Mouse (Mus musculus) erythroblast, embryonic 14.5 days (primary cell): ENCODE data around the gene Ndrg3. TPM values are rescaled to one million over a fixed set of nuclear protein-coding genes. Genes with fewer than 3 reads are reported as not detected.

ENCODE experiments used
- H3K27me3 ChIP-seq: 2 replicates; pipeline ENCODE4 v1.6.1; 2012; ENCODE audit warnings: inconsistent platforms; ENCODE audit not compliant: control insufficient read depth
- H3K36me3 ChIP-seq: 2 replicates; pipeline ENCODE4 v1.6.1; 2012; ENCODE audit warnings: mild to moderate bottlenecking, inconsistent platforms; ENCODE audit not compliant: control insufficient read depth
- H3K4me1 ChIP-seq: 2 replicates; pipeline ENCODE4 v1.6.1; 2012; ENCODE audit warnings: inconsistent platforms; ENCODE audit not compliant: control insufficient read depth
- H3K4me3 ChIP-seq: replicated peaks from 2 replicates; pipeline ENCODE3; 2012; ENCODE audit warnings: moderate library complexity, mild to moderate bottlenecking, inconsistent platforms
- H3K9me3 ChIP-seq: 2 replicates; pipeline ENCODE4 v1.6.1; 2012; ENCODE audit warnings: low read length, inconsistent platforms, mixed read lengths; ENCODE audit not compliant: control insufficient read depth
- GATA1 ChIP-seq: IDR thresholded peaks from 2 replicates; pipeline ENCODE4 v1.6.1; 2012; ENCODE audit warnings: low read length, inconsistent platforms, mixed read lengths
- TAL1 ChIP-seq: IDR thresholded peaks from 3 replicates; pipeline ENCODE4 v1.6.1; 2012; ENCODE audit warnings: low read length, inconsistent platforms, mixed read lengths
- polyA plus RNA-seq: library from polyadenylated mRNA; stranded (reverse); fragments of >175 nt; gene quantifications from 2 replicates; pipeline ENCODE4 v1.2.3, GENCODE M21; 2012

Gene Ndrg3
- polyA plus RNA-seq, 1 experiment, result 1.6 TPM

- Histone ChIP-seq H3K4me3 (peak overlapping the region; percentile 85), H3K9me3 (no peaks in the 10 kb centered on the region), H3K4me1 (peaks cover 60% of the 10 kb centered on the region), H3K27me3 (no peaks in the 10 kb centered on the region), H3K36me3 (peaks cover 37% of the 10 kb centered on the region)
- TF ChIP-seq GATA1 (no peak), TAL1 (no peak)
Observed at GRCm38 (mm10) chr2:157007234-157007596, 15.4 kb upstream of the Ndrg3 start.

- no peaks in the 10 kb centered on the region for H3K27me3 ChIP-seq
- no peaks in the 10 kb centered on the region for H3K9me3 ChIP-seq
- H3K4me1 ChIP-seq, result peaks cover 54% of the 10 kb centered on the region
Observed at GRCm38 (mm10) chr2:157006511-157007233, 14.8 kb upstream of the Ndrg3 start, which contains the start of gene Dsn1. TSS of gene Dsn1 (minus strand) at chr2:157007154.

GRCm38 (mm10) chr2:157002321-157002720 is 10.5 kb upstream of the Ndrg3 start:
- TF ChIP-seq TAL1 (no peak), GATA1 (no peak)
- Histone ChIP-seq H3K4me1 (peaks cover 35% of the 10 kb centered on the region), H3K9me3 (no peaks in the 10 kb centered on the region), H3K36me3 (peaks cover 83% of the 10 kb centered on the region), H3K4me3 (no peak overlapping the region), H3K27me3 (no peaks in the 10 kb centered on the region)

More at GRCm38 (mm10) chr2:157006511-157007233, 14.8 kb upstream of the Ndrg3 start, which contains the start of gene Dsn1:
- no peak for TF ChIP-seq GATA1
- TF ChIP-seq TAL1, result no peak
- peak within 1 kb of the TSS; percentile 85 for H3K4me3 ChIP-seq
- peaks cover 40% of the 10 kb centered on the region for H3K36me3 ChIP-seq

- Histone ChIP-seq H3K4me1 (peaks cover 3% of the 10 kb centered on the region), H3K27me3 (no peaks in the 10 kb centered on the region), H3K4me3 (no peak overlapping the region), H3K36me3 (peaks cover 96% of the 10 kb centered on the region), H3K9me3 (no peaks in the 10 kb centered on the region)
- TF ChIP-seq GATA1, result no peak
- no peak for TF ChIP-seq TAL1
Observed at GRCm38 (mm10) chr2:156998263-156998662, 6.4 kb upstream of the Ndrg3 start.

GRCm38 (mm10) chr2:156996576-156996975 is 4.7 kb upstream of the Ndrg3 start:
- no peak overlapping the region for H3K4me3 ChIP-seq
- peaks cover 10% of the 10 kb centered on the region for H3K4me1 ChIP-seq
- no peaks in the 10 kb centered on the region for H3K27me3 ChIP-seq
- peaks cover 91% of the 10 kb centered on the region for H3K36me3 ChIP-seq
- no peaks in the 10 kb centered on the region for H3K9me3 ChIP-seq
- TF ChIP-seq GATA1 (no peak), TAL1 (no peak)

- H3K36me3 ChIP-seq, result peaks cover 55% of the 10 kb centered on the region
- peak overlapping the region; percentile 81 for H3K4me3 ChIP-seq
- H3K4me1 ChIP-seq, result peaks cover 49% of the 10 kb centered on the region
- peak; percentile 18; the same call in 1 of the 2 replicates for TF ChIP-seq GATA1
- no peak for TF ChIP-seq TAL1
- no peaks in the 10 kb centered on the region for H3K9me3 ChIP-seq
- H3K27me3 ChIP-seq, result no peaks in the 10 kb centered on the region
Observed at GRCm38 (mm10) chr2:156990727-156991431, 977 bp downstream of the Ndrg3 start.

GRCm38 (mm10) chr2:156987316-156987715 is 4.5 kb downstream of the Ndrg3 start:
- TF ChIP-seq GATA1 (no peak), TAL1 (no peak)
- peaks cover 69% of the 10 kb centered on the region for H3K4me1 ChIP-seq
- H3K36me3 ChIP-seq, result peaks cover 35% of the 10 kb centered on the region
- H3K4me3 ChIP-seq, result no peak overlapping the region
- no peaks in the 10 kb centered on the region for H3K27me3 ChIP-seq
- no peaks in the 10 kb centered on the region for H3K9me3 ChIP-seq

- peak; percentile 4; the same call in 1 of the 3 replicates for TF ChIP-seq TAL1
- TF ChIP-seq GATA1, result no peak
- H3K9me3 ChIP-seq, result no peaks in the 10 kb centered on the region
- peaks cover 47% of the 10 kb centered on the region for H3K36me3 ChIP-seq
- no peaks in the 10 kb centered on the region for H3K27me3 ChIP-seq
- H3K4me3 ChIP-seq, result peak overlapping the region; percentile 36
- H3K4me1 ChIP-seq, result peaks cover 53% of the 10 kb centered on the region
Observed at GRCm38 (mm10) chr2:156982864-156983263, 9.0 kb downstream of the Ndrg3 start.

GRCm38 (mm10) chr2:156981291-156981690 is 10.6 kb downstream of the Ndrg3 start:
- Histone ChIP-seq H3K4me3 (no peak overlapping the region), H3K9me3 (no peaks in the 10 kb centered on the region), H3K36me3 (peaks cover 48% of the 10 kb centered on the region), H3K27me3 (no peaks in the 10 kb centered on the region), H3K4me1 (peaks cover 42% of the 10 kb centered on the region)
- TF ChIP-seq GATA1 (no peak), TAL1 (no peak)
